Mouse (Mus musculus): Measurements from ENCODE around the gene Gm20388. TPM values are rescaled to one million over a fixed set of nuclear protein-coding genes. Genes with fewer than 3 reads are reported as not detected.

The Gm20388 gene
- polyA plus RNA-seq, 1 experiment from 2014 or later: 5.5 TPM

- ATAC-seq (ENCODE audit: borderline replicate concordance, extremely low read depth, low FRiP score, low TSS enrichment): no peak
- no peak overlapping the region for H3K4me2 ChIP-seq
- no peaks in the 10 kb centered on the region for H3K27me3 ChIP-seq
- H3K9ac ChIP-seq: no peak overlapping the region
- WGBS: 83% methylated on average over 4 of the region's 4 CpGs
- peaks cover 26% of the 10 kb centered on the region for H3K4me1 ChIP-seq
- H3K4me3 ChIP-seq: no peak overlapping the region
- H3K9me3 ChIP-seq: no peaks in the 10 kb centered on the region
- no peaks in the 10 kb centered on the region for H3K36me3 ChIP-seq
- no peak overlapping the region for H3K27ac ChIP-seq
Observed at GRCm38 (mm10) chr8:124393927-124394326, 4483.3 kb downstream of the Gm20388 start.

- Histone ChIP-seq H3K27me3 (no peaks in the 10 kb centered on the region), H3K9me3 (no peaks in the 10 kb centered on the region), H3K36me3 (no peaks in the 10 kb centered on the region), H3K9ac (no peak overlapping the region), H3K27ac (peak overlapping the region; percentile 77), H3K4me1 (peaks cover 31% of the 10 kb centered on the region), H3K4me2 (peak overlapping the region; percentile 21; the same call in 1 of the 2 replicates), H3K4me3 (no peak overlapping the region)
- whole genome bisulfite sequencing: 53% methylated on average over 7 of the region's 7 CpGs
- no peak for ATAC-seq (ENCODE audit: borderline replicate concordance, extremely low read depth, low FRiP score, low TSS enrichment)
Observed at GRCm38 (mm10) chr8:124394951-124395350, 4484.3 kb downstream of the Gm20388 start.

MicroRNA genes within 50 kb of the gene (microRNA counts, 519-probe panel; counts per million panel counts)
- 2,674 counts per million, percentile 66 among the panel's probes with 10 or more counts for microRNA mmu-miR-1967

Small RNA genes lying within 50 kb of the gene (microRNA-seq; reads per million reads assigned to microRNA genes)
- not detected for gene Gm22715
- not detected for gene Gm24366
- not detected for gene Gm27530
- not detected for gene Mir1967
- gene Mir6396: not detected
- gene Mir7079: 0.74 reads per million
- not detected for gene Mir7080
- not detected for gene Mir7237
- gene Mir7687: not detected

Other genes starting within 250 kb of the Gm20388 start
- gene Wfdc1, start 244.5 kb upstream of the Gm20388 start, polyA plus RNA-seq (2015; fragmentation: Nextera tagmentation; extraction: Ambion mirVana): 6.3 and 6.6 TPM in 2 replicates
- gene Atp2c2, start 210.8 kb upstream of the Gm20388 start, polyA plus RNA-seq (2015; fragmentation: Nextera tagmentation; extraction: Ambion mirVana): 3.2 and 3.5 TPM in 2 replicates
- gene Tldc1, start 132.4 kb upstream of the Gm20388 start, polyA plus RNA-seq (2015; fragmentation: Nextera tagmentation; extraction: Ambion mirVana): 12.3 and 14.8 TPM in 2 replicates
- gene Cotl1, start 70.3 kb upstream of the Gm20388 start, polyA plus RNA-seq (2015; fragmentation: Nextera tagmentation; extraction: Ambion mirVana): 65.8 and 68.1 TPM in 2 replicates
- 13.7 and 14.7 TPM in 2 replicates for gene Klhl36, start 48.6 kb upstream of the Gm20388 start, polyA plus RNA-seq (2015; fragmentation: Nextera tagmentation; extraction: Ambion mirVana)
- 132 and 135 TPM in 2 replicates for gene Usp10, start 481 bp upstream of the Gm20388 start, polyA plus RNA-seq (2015; fragmentation: Nextera tagmentation; extraction: Ambion mirVana)
- gene Crispld2, start 81.6 kb downstream of the Gm20388 start, polyA plus RNA-seq (2015; fragmentation: Nextera tagmentation; extraction: Ambion mirVana): 9.2 and 10.0 TPM in 2 replicates
- 38.3 and 40.0 TPM in 2 replicates for gene Zdhhc7, start 190.6 kb downstream of the Gm20388 start, polyA plus RNA-seq (2015; fragmentation: Nextera tagmentation; extraction: Ambion mirVana)
- 7.4 and 8.0 TPM in 2 replicates for gene 6430548M08Rik, start 203.3 kb downstream of the Gm20388 start, polyA plus RNA-seq (2015; fragmentation: Nextera tagmentation; extraction: Ambion mirVana)

All from lung, embryonic 15.5 days (tissue).